Mouse (Mus musculus) kidney, adult 2 months (tissue): ENCODE measurements around the gene Igsf9.

Source experiments
- CTCF ChIP-seq: fragments of 200-500 bp; conservative IDR thresholded peaks from 2 replicates; pipeline ENCODE4 v1.5.1; 2011; ENCODE audit warnings: low read depth, mild to moderate bottlenecking, control low read depth, low read length, moderate library complexity, mixed read lengths; ENCODE audit not compliant: insufficient read depth, insufficient read length
- POLR2A ChIP-seq: fragments of 200-500 bp; IDR thresholded peaks from one replicate; pipeline ENCODE4 v1.6.1; 2011; ENCODE audit warnings: low read depth, low read length, control low read depth

DNA sequence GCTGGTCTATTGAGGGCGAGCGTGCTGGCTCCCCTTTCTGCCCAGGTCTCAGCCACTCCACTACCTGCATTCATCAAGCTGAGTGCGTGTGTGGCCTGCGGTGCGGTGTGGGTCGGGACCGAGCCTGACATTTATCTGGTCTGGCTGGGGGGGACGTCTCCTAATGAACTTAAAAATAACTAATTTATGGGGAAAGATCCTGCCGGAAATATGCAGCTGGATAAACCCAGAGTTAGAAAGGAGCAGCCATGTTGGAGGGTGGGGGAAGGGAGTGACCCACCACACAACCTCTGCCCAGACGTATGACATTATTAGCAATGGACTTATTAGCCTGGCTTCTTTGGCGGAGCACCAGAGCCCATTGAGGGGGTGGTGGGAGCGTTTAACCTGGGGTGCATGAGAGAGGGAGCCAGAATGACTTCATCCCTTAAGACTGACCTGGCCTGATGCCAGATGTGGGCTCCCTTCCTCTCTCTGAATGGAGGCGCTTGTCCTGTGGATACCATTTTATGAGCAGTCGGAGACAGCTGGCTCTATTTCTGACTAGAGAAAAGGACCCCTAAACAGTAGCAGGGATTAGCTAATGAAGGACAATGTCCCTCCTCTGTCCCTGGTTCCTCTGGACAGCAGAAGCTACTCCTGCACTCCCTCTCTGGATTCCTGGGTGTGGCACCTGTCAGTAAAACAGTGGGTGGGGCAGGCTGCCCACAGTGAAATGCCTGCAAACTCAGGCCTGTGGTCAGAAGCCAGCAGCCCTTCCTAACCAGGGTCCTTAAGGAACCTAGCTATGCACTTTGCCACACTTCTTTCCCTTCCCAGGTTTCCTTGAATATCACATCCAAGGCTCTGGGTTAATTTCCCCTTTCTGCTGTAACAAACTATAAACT lies 21.8 kb downstream of the Igsf9 start:
- TF ChIP-seq POLR2A (no peak), CTCF (no peak)
